Mouse (Mus musculus) lung, adult 2 months (tissue): Measurements from ENCODE around the gene Mlph.

Source experiments
- CTCF ChIP-seq: fragments of 200-500 bp; IDR thresholded peaks from 2 replicates; pipeline ENCODE4 v1.5.1; 2011; ENCODE audit warnings: mild to moderate bottlenecking, low read length, control low read depth; ENCODE audit not compliant: insufficient read depth
- POLR2A ChIP-seq: fragments of 200-500 bp; IDR thresholded peaks from 2 replicates; pipeline ENCODE4 v1.6.1; 2011; ENCODE audit warnings: low read depth, mild to moderate bottlenecking, control low read depth, low read length, borderline replicate concordance; ENCODE audit errors: extremely low read depth

DNA sequence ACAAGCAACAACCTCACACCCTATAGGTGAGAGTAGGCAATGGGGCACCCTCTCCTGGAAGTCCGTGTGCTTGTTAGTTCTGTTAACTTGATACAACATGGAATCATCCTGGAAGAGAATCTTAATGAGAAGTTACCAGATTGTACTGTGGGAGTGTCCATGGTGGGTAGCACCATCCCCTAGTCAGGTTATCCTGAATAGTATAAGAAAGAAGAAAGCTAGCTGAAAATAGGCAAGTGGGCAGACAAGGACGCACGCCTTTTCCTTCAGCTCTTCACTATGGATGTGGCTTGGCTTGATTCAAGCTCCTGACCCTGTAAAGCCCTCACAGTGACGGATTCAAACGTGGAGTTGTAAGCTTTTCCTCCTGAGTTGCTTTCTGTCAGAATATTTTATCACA, 15.1 kb upstream of the Mlph start:
- TF ChIP-seq POLR2A (no peak), CTCF (no peak)
